Mouse (Mus musculus): ENCODE results near the gene Fgfr2.

The Fgfr2 gene

DNA sequence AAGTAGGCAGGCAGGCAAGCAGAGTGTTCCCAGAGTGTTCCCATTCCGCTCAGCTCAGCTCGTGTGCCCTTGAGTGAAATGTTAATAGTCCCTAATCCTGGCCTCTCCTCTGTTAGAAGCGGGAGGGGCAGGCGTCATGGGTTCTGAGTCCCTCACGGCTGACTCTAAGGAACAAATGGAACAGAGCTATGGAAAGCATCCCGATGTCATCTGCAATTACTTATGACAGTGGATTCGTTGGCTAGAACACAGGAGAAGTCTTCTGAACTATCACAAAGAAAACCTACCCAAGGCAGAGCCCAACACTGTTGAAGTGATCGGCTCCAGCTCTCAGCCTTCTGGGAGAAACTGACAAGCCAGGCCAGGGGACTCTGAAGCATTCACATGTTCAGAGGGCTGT is 2819.7 kb downstream of the Fgfr2 start:
- no peak for DNase-seq (ENCODE audit: low read depth, low spot score)

- DNase-seq (ENCODE audit: low read depth, low spot score): no peak
Observed at GRCm38 (mm10) chr7:130300606-130301005, 2822.5 kb downstream of the Fgfr2 start.

DNA sequence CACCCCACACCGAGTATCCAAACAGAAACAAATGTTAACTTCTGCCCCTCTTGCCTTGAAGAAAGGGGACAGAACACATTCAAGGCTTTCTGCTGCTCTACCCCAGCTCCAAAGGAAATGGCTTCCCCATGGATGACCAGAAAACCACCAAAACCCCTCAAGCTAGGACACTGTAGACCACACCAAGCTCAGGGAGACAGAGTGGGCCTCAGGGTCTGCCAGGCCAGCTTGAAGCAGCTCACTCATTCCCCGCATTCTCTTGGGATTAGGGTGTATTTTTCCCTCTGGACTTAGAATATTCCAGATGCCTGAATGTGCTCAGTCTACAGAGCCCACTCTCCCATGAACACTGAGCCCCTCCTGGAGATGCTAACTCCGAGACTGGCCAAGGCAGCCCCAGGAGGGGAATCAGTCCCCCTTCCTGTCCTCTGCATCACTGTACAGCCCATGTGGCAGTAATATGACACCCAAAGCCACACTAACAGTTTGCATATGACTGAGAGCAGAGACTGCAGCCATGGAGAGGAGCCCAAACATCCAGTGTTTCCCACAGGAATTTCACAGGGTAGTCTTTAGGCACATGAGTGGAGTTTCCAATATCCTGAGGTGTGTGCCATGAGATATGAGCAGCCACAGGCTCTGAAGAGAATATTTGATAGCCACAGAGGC is 2824.1 kb downstream of the Fgfr2 start:
- DNase-seq (ENCODE audit: low read depth, low spot score): no peak

DNA sequence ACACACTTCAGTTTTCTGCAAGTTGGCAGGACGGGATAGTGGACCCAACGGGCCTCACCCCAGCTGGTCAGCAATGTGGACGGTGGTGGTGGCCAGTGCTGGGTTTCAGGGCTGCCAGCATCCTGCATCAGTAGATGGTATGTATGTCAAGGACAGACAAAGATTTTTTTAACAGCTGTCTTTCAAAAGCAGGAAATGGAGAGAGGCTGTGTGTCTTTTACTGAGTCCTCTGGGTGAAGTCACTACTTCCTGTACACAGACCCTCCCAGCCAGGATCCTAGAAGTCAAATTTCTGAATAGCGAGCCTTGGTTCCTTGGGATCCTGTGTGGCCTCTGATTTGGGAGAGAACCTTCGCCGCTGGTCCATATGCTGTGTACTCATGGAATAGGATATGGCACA is 2832.0 kb downstream of the Fgfr2 start:
- no peak for DNase-seq (ENCODE audit: low read depth, low spot score)

GRCm38 (mm10) chr7:130289428-130289790 is 2833.7 kb downstream of the Fgfr2 start:
- DNase-seq (ENCODE audit: low read depth, low spot score): no peak

- no peak for DNase-seq (ENCODE audit: low read depth, low spot score)
Observed at GRCm38 (mm10) chr7:130288719-130289427, 2834.3 kb downstream of the Fgfr2 start.

DNA sequence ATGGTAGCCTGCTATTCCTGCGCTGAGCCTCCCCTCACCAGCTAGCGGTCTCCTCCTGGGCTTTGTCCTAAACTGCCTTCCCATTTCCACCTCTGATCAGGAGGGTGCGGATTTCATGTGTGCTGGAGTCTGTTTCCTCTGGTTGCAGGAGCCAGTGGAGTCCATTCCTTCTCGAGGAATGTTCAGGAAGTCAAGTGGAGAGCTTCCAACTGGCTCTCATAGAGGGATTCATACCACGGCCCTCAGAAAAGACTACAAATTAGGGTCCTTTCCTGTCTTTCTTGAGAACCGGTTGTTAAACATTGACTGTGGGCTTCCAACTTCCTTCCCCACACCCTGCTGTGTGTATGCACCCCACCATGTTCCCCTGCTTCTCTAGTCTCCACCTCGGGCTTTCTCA is 2834.9 kb downstream of the Fgfr2 start:
- DNase-seq (ENCODE audit: low read depth, low spot score): no peak

DNA sequence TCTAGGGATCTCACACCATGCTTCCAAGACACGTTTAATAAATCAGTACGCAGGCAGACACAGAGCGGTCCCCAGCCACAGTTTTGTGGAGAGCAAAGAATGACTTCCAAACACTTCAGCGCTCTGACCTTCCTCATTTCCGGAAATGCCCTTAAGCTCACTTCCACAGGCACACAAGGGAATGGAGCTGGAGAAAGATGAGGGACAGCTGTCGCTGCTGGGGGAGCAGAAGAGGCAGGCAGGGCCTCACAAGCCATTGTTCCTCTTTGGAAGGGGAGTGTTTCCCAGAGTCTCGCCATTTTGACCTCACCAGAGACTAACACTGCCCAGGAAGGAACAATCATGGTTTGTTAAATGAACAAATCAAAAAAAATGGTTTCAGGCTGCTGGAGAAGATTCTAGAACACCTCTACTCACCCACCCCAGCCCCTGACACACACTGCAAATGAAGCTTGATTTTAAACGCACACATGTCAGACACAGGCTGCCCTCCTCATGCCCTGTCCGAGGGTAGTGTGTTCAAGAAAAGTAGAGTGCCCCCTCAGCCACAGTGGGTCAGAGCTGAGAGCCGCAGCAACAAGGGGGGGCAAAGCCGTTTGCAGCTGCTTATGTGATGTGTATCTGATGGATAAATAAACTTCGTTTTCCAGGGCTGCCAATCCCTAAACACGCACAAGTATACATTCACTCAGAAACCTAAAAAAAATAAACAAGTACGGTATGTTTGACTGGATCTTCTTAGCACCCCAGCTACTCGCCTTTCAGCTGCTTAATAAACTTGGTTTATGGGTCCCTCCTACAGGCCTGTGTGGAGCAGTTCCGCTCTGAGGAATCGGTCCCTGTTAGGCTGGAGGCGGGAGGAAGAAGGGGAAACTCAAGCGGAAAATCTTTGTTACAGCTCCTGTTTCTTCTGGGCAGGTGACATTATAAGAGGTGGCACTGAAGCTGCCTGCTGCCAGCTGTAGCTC is 2844.1 kb downstream of the Fgfr2 start:
- DNase-seq (ENCODE audit: low read depth, low spot score): no peak

DNA sequence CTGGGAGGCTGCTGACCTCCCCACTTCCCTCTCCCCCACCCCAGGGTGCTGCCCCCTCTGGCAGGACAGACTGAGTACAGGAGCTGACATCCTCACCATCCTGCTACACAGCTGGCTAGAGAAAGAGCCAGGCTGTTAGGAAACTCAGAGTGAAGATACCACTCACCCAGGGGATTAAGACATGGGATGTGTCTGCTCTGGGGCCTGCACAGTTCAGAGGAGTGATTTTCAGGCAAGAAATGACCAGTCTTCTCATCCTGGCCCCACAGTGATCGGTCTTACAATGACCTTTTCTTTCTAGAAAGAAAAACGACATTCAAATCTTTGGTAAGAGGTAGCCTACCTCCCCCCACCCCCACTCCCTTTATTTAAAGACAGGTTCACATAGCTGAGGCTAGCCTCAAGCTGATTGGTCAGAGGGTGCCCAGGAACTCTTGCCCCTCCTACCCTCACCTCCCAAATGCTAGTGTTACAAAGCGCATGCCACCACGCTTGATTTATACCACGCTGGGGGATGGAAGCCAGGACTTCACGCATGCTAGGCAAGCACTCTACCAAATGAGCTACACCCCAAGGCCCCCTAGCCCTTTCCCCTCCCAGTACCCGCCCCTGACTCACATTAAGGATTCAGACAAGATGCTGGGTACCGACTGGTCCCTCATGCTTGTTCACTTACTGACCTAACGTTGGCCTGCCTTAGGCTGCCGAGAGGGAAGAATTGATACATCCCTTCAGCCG is 2845.0 kb downstream of the Fgfr2 start:
- DNase-seq (ENCODE audit: low read depth, low spot score): no peak

- no peak for DNase-seq (ENCODE audit: low read depth, low spot score)
Observed at GRCm38 (mm10) chr7:130273265-130273664, 2849.9 kb downstream of the Fgfr2 start.

GRCm38 (mm10) chr7:130270807-130271206 is 2852.3 kb downstream of the Fgfr2 start:
- no peak for DNase-seq (ENCODE audit: low read depth, low spot score)

DNA sequence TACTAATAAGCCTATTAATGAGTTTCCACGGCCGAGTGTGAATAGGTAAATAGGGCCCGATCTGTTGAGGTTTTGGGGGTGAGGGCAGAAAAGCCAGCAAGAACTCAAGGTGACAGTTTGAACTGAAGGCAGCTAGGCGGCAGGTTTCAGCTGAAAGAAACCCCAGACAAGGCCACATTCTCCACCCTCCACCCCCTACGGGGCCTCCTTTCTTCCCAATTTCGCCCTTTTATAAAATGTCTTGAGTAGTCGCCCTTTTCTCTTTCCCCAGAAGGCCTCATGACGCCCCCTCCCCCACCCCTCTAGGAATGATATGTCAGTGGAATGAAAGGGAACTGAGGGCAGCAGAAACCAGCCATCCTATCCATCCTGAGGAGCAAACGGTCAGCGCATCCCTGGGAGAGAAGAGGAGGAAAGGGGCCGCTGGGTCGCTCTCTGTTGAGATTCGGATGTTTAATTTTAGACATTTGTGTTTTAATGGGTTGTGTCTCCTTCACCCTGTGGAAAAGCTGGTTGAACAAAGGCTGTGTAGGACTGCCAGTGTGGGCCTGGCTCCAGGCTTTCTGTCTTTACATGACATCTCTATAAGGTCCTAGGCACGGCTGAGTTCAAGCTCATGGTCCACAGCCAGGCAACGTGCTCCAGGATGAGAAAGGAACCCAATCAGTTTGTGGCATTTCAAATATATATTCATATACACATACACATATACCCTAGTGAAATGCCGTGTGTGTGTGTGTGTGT is 2853.9 kb downstream of the Fgfr2 start:
- DNase-seq (ENCODE audit: low read depth, low spot score): no peak

DNA sequence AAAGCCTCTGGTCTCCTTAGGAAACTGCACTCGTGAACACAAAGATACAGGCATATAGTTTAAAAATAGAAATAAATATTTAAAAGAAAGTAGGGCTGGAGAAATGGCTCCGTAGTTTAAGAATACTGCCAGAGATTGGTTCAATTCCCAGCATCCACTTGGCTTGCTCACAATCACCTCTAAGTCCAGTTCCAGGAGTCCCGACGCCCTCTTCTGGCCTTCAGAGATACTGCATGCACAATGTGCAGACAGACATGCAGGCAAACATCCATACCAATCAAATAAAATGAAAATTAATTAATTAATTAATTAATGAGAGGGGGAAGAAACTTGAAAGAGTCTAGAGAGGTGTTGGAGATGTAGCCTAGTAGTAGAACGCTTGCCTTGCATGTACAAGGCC is 2856.1 kb downstream of the Fgfr2 start:
- no peak for DNase-seq (ENCODE audit: low read depth, low spot score)

DNA sequence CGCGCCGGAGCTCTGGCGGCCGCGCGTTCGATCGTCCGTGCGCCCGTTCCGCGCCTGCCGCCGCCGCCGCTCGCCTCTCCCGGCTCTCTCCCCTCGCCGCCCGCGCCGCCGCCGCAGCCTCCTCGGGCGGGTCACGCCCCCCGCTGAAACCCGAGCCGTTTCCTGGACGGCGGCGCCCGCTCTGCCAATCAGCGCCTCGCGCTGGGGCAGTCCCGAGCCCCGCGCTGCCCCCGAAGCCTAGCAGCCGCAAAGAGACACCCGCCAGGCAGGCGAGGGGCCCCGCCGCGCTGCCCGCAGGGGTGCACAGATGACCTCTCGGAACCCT is 2857.0 kb downstream of the Fgfr2 start:
- no peak for DNase-seq (ENCODE audit: low read depth, low spot score)

DNA sequence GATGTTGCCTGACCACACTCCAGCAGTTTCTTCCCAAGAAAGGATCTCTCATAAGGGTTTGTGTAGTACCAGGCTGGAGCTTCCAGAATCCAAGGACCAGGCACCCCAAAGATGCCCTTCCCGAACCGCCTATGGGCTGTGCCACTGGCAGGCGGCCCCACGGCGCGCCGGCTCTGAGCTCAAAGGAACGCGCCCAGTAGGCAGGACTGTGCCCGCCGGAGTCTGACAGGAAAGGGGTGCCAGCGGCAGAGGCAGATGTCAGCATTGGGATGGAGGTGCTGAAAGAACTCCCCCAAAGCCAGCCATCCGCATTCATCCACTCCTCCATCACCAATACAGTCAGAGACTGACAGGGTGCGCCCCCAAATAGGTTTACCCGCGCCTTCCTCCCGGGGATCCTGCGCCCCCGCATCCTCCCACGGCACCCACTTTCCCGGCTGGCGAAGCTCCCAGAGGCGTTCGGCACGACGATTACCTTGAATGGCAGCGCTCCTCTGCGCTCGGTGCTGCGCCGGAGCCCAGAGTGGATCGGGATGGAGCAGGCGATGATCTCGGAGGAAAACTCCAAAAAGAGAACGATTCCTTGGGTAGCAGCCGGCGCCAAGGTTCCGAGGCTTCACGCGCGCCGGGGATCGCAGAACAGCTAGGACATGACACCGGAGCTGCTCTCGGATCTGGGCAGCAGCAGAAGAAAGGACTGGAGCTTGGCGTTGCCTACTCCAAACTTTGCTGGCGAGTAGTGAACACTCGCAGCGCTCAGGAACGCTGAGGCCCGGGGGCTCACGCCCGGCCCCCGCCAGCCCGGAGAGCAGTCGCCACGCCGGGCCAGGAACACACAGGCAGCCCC is 2857.6 kb downstream of the Fgfr2 start:
- no peak for DNase-seq (ENCODE audit: low read depth, low spot score)

DNA sequence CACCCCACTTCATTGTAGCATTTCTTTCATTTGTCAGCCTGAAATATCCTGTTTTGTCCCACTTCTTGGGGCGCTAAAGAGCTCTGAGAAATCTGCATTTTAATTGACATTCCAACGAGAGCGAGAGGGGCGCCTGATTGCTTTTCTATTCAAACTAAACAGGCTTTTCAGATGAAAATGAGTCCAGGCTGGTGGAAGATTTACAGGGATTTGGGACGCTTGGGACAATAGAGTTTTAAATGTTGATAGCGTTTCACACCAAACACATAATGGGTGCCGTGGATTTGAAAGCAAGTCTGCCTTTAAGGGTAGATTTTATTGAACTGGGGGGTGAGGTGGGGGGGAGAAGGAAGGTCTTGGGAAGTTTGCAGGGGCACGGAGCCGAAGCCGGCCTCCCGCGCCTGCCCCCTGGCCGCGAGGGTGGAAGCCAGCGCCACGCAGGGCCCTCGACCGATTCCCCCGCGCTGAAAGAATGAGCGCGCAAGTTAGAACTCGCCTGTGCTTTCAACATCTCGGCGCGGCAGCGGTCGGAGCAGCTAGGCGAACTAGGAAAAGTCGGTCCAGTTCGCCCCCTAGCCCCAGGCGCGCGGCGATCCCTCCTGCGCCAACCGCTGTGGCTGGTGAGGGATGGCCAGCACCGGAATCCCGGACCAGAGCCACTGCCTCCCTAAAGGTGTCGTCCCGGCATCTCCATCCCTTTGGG is 2858.4 kb downstream of the Fgfr2 start:
- no peak for DNase-seq (ENCODE audit: low read depth, low spot score)

DNA sequence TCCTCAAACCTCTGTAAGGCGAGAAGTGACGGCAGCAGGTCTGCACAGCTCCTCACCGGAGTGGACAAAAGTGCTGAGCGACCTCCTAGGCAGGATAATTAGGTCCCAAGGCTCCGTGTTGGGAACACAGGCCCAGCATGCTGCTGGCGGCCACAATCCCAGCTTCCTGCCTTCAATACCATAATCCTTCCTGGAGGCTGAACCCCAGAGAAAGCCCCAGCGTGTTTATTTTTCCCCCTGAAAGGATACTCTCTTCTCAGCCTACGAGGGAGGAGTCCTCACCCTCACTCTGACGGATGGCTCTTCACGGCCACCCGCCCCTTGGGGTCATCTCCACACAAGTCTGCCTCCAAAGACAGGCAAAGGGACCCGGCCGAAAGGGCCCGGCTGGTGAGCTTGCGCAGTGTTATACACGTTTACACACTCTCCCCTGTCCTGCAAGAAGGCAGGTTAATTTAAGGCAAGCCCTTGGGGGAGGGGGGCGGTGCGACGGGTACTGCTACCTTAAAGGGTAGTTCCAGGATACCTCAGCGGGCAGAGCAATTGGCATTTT is 2859.3 kb downstream of the Fgfr2 start:
- no peak for DNase-seq (ENCODE audit: low read depth, low spot score)

DNA sequence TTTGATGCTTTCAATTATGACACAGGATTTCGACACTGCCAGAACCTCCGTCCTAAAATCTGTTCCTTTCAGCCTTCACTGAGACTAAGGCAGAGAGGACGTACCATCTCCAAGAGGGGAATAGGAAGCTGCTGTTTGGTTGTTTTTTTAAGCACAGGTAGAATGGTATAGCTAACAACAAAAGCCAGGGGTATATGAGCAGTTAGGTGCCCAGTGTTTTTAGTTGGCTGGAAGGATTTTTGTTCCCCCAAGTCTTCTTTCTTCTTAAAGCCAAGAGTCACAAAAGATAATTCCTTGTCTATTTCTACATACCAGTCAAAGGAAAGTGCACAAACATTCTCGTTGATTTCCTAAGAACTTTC is 2859.9 kb downstream of the Fgfr2 start:
- DNase-seq (ENCODE audit: low read depth, low spot score): no peak

- no peak for DNase-seq (ENCODE audit: low read depth, low spot score)
Observed at GRCm38 (mm10) chr7:130262528-130263232, 2860.5 kb downstream of the Fgfr2 start.
